Mouse (Mus musculus): ENCODE results near the gene Ciita. TPM values are rescaled to one million over a fixed set of nuclear protein-coding genes. Genes with fewer than 3 reads are reported as not detected.

Gene Ciita
- 1.0 TPM for polyA plus RNA-seq (2017; shearing (Covaris generic))

DNA sequence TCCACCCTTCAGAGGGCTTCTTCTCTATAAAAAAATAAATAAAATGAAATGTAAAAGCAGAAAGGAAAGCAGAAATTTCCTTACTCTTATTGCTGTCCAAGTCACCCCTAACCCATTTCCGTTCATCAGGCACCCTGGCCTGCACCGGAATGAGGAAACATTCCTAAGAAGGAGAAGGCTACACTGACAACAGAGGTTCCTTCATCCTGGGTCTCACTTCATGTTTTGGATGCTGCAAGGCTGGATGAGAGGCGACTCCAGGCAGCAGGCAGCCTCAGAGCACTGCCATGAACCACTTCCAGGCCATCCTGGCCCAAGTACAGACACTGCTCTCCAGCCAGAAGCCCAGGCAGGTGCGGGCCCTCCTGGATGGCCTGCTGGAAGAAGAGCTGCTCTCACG lies at the start of gene Ciita:
Gene Ciita, plus strand, starts transcription at position 203 of the 400 bp plus-strand sequence.

DNA sequence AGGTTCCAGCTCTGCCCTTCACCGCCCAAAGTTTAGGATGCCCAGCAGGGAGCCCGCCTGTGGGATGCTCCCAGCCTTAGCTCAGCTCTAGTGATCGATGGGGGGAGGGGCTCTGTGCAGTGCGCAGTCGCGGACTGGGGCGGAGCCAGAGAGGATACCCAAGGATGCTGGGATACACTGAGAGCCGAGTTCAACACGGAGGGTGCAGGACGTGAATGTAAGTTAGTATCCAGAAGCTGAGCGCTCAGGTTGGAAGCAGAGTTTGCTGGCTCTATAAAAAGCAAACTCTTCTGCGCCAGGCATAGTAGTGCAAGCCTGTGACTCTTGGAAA lies 32.6 kb upstream of the Ciita start, which contains the start of gene Tvp23a:
Gene Tvp23a, minus strand, starts transcription at position 99 of the 331 bp plus-strand sequence.

DNA sequence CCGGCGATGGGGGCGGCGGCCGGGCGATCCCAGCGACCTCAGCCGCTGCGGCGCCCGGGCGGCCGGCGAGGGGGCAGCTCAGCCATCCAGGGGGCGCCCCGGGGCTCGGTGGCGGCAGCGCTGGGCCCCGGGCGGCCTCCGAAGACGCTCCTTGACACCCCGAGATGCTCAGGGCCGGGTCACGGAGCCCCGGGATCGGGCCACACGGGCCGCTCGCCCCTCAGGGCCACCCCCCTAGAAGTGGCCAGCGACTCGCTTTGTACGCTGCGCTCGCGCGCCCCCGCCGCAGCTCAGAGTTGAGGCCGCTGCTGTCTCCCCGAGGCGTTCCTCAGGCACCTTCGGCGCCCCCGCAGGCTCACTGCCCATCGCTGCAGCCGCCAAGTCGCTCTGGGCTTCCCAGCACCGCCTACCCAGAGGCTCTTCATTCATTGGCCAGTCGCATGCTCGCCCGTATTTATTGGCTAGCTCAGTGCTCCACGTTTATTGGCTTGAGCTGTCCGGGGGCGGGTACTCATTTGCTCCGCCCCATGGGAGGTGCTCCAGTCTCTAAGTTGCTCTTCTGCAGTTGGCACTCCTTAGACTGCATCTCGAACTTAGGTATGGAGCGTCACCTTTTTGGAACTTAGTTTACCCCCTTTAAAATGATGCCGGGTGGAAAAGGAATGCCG lies 63.0 kb downstream of the Ciita start, which contains the start of gene Dexi:
Gene Dexi, minus strand, starts transcription at position 357 of the 668 bp plus-strand sequence.

DNA sequence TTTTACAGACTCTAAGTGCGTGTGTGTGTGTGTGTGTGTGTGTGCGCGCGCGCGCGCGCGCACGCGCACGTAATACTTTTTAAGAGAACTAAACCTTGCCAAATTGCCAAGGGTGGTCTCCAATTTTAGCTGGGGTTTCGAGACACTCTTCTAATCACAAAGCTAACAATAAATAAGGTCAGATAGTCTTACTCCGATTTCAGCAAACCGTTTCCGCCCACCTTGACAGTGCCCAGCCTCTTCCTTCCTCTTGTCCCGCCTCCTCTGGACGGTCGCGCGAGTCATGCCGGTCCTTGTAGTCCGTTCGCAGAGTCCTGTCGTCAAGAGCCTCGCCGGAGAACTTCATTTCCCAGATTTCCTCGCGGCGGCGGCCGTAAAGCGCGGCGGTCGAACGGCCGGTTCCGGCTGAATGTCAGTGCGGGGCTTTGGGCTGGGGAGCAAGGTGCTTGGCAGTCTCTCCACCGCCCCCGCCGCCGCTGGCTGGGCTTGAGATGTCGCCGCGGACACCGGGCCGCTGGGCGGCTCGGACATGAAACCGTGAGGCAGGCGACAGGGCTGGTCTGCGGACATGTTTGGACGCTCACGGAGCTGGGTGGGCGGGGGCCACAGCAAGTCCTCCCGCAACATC lies 65.2 kb downstream of the Ciita start, which contains the start of gene Clec16a:
Gene Clec16a, plus strand, starts transcription at position 345 of the 628 bp plus-strand sequence.

Other genes starting within 250 kb of the Ciita start
- gene Emp2, start 166.1 kb upstream of the Ciita start, polyA plus RNA-seq (2017; shearing (Covaris generic)) = 0.10 TPM
- gene Tekt5, start 84.6 kb upstream of the Ciita start, polyA plus RNA-seq (2017; shearing (Covaris generic)) = not detected
- 48.9 TPM for gene Nubp1, start 68.1 kb upstream of the Ciita start, polyA plus RNA-seq (2017; shearing (Covaris generic))
- gene Tvp23a, start 32.7 kb upstream of the Ciita start, polyA plus RNA-seq (2017; shearing (Covaris generic)) = 2.3 TPM
- gene Dexi, start 63.0 kb downstream of the Ciita start, polyA plus RNA-seq (2017; shearing (Covaris generic)) = 3.0 TPM
- gene Clec16a, start 65.3 kb downstream of the Ciita start, polyA plus RNA-seq (2017; shearing (Covaris generic)) = 27.8 TPM